Mouse (Mus musculus) T-helper 1 cell (primary cell): ENCODE measurements around the gene Lrrc20.
"Not testable (repeated sequence)": the region's sequence is repeated elsewhere in the genome, so short reads cannot be mapped to it uniquely, and the experiment has no call there.

Source experiments
- in situ Hi-C: fragments of 300-600 bp; cut with MboI, MseI; formaldehyde crosslinking; loops from one replicate; pipeline ENCODE4 v1.15.1; 2025; ENCODE audit warnings: high pct_unique_total_duplicates

Gene Lrrc20

GRCm38 (mm10) chr10:61570181-61570580 is 94.6 kb downstream of the Lrrc20 start:
- in situ Hi-C loops = no loop called here

- in situ Hi-C loops = no loop called here
These were observed 96.5 kb downstream of the Lrrc20 start for GRCm38 (mm10) chr10:61572126-61572525.

DNA sequence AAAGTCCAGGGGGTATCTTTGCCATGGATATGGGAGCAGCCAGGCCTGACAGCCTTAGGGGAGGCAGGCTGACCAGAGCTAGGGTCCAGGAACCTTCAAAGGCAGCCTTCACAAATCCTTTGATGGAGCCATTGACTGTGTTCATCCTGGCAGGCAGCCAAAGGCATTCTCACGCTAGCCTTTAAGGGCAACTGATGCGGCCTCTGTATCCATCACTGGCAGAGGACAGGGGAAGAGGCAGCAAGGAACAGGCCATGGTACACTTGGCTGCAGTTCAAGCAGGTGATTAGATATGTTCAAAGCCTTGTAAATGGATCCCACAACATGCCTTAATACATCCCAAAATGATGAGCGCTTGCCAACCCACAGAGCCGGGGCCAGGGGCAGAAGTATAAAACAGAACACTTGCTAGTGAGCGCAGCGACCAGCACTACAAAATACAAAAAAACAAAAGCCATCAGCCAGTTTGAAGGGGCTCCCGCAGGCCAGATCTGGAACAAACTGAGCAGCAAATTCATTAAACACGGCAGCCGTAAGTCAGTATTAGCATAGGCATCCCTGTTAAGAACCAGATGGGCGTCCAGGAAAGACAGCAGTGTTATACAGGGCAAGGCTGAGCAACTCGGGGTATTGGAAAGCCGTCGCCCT is 100.6 kb downstream of the Lrrc20 start:
- in situ Hi-C loops = no loop called here

DNA sequence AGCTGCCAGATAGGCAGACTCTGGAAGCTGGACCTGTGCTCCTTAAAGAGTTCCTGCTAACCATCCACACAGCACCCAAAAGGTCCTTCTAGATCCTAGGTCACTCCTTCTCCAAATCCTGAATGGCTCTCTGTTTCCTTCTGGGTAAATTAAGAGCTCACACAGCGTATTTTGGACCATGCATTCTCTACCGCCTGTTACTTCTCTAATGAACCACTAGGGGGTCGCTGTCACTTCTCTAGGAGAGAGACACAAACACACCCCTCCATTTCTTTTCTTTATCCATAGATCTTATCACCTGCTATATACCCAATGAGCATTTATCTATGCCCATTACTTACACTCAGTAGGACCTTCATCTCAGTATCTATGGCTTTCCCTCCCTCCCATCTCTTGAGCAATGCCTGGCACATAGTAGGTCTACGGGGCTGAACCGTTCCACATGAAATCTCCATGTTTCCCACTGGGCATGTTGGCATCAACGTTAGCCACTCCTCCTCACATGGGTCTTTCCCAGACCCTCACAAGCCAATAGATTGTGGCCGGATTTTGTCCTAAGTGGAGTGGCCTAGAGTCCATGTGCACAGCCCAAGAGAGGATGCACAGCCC is 111.7 kb downstream of the Lrrc20 start:
- in situ Hi-C loops = no loop called here

GRCm38 (mm10) chr10:61597991-61598390 is 122.4 kb downstream of the Lrrc20 start:
- in situ Hi-C loops = no loop called here

DNA sequence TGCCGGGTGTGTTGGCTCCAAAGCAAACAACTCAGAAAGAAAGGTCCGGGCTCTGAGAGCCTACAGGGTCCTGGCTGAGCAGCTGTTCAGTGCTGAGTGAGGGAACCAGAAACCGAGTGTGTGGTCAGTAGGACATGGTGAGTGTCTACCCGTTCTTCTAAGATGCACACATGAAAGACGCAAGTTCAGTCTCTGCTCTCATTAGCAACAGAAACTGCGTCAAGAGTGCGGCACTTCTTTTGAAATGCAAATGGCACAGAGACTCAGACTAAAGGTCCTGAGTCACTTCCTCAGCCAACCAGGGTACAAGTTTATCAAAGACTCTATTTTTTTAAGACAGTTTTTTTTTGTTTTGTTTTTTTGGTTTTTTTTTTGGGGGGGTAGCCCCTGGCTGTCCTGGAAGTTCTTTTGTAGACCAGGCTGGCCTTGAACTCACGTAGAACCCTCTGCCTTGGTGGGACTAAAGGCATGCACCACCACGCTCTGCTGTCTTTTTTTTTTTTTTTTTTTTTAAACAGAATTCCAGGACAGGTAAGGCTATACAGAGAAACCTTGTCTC is 124.0 kb downstream of the Lrrc20 start:
- in situ Hi-C loops = no loop called here

- in situ Hi-C loops = no loop called here
These were observed 126.9 kb downstream of the Lrrc20 start for GRCm38 (mm10) chr10:61602283-61603033.

GRCm38 (mm10) chr10:61604376-61605065 is 128.9 kb downstream of the Lrrc20 start:
- in situ Hi-C loops = loop anchor here (5.0 kb wide), 1 partner anchor 53 kb away; no protein-coding TSS in a partner anchor

DNA sequence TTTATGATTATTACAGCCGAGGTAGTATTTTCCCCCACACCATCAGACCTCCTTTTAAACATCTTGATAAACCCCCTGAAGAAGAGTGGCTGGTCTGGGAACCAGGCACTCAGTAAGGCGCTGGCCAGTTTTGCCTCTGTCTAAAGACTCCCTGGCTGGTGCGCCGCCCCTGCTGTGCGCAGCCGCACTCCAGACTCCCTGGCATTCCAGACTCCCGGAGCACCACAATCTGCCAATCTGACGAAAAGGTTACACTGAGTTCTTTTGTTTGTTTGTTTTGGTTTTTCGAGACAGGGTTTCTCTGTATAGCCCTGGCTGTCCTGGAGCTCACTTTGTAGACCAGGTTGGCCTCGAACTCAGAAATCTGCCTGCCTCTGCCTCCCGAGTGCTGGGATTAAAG is 129.8 kb downstream of the Lrrc20 start:
- in situ Hi-C loops = loop anchor here (5.0 kb wide), 1 partner anchor 52 kb away; no protein-coding TSS in a partner anchor

GRCm38 (mm10) chr10:61605851-61606250 is 130.2 kb downstream of the Lrrc20 start:
- in situ Hi-C loops = loop anchor here (5.0 kb wide), 1 partner anchor 51 kb away; no protein-coding TSS in a partner anchor

DNA sequence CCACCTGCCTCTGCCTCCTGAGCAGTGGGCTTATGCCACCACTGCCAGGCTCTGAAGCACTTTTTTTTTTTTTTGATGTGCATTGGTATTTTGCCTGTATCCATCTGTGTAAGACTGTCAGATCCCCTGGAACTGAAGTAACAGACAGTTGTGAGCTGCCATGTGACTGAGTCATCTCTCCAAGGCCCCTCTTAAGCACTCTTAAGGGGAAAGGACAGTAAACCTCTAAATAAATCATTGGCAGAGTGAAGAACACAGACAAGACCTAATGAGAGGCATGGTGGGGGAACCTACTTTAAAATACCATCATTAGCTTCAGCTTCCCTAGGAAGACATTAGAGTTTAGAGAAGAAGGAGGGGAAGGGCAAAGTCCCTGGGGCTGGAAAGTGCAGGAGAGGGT is 132.6 kb downstream of the Lrrc20 start:
- in situ Hi-C loops = loop anchor here (5.0 kb wide), 1 partner anchor 49 kb away; no protein-coding TSS in a partner anchor

DNA sequence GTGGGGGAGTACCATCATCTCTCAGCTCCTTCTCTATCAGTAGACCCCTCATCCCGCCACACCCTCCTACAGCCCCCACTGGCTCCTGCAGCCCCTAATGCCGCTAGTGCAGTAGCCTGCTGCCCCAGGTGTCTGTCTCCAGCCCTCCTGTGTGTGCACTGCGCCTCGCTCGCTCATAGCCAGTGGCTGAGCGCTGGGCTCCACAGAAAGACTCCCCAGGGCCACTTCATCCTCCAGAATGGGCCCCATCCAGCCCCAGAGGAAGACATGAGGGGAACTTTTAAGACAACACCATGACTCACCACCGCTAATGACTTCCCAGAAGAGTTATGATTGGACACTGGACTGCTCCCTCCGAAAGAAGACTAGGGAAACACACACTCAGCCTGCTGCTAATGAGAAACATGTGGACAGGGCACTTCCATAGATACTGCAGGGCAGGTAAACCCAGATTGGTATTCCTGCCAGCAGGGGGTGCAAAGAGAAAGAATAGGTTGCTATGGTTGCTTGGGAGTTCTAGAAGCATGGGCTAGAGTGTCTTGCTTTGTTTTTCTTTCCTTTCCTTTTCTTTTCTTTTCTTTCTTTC is 135.1 kb downstream of the Lrrc20 start:
- in situ Hi-C loops = no loop called here

- in situ Hi-C loops = no loop called here
These were observed 138.7 kb downstream of the Lrrc20 start for GRCm38 (mm10) chr10:61614311-61614710.

DNA sequence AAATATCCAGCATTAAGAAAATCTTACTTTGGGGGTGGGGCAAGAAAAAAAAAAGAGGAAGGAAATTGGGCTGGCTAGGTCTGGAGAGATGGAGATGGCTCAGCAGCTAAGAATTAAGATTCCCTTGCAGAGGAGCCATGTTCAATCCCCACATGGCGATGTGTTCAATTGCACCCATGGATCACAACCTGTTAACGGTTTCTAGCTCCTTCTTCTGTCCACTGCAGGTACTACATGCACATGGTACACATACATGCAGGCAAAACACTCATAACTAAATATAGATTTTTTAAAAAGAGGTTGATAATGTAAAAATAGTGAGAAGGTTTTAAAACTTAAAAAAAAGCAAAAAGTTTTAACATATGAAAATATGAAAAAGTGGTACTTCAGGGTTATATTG is 142.9 kb downstream of the Lrrc20 start:
- in situ Hi-C loops = no loop called here

DNA sequence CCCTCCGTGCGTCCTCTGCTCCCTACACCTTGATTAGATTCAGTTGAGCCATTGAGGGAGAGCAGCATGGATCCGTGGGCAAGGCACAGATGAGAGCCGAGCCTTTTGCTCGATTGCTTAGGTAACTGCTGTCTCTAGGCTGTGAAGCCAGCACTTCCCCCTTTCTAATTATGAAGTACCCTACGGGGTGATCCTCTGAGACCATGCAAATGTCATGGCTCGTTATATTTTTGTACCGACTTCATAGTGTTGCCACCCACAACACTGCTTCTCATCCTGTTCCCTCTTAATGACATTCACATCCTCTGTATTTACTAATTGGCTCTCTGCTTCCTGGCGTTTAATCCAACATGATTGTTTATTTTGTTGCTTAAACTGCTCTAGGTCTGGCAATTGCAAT is 146.1 kb downstream of the Lrrc20 start:
- in situ Hi-C loops = no loop called here

- in situ Hi-C loops = not testable (repeated sequence)
These were observed 148.3 kb downstream of the Lrrc20 start for GRCm38 (mm10) chr10:61623874-61624273.

GRCm38 (mm10) chr10:61624771-61625170 is 149.2 kb downstream of the Lrrc20 start:
- in situ Hi-C loops = no loop called here

DNA sequence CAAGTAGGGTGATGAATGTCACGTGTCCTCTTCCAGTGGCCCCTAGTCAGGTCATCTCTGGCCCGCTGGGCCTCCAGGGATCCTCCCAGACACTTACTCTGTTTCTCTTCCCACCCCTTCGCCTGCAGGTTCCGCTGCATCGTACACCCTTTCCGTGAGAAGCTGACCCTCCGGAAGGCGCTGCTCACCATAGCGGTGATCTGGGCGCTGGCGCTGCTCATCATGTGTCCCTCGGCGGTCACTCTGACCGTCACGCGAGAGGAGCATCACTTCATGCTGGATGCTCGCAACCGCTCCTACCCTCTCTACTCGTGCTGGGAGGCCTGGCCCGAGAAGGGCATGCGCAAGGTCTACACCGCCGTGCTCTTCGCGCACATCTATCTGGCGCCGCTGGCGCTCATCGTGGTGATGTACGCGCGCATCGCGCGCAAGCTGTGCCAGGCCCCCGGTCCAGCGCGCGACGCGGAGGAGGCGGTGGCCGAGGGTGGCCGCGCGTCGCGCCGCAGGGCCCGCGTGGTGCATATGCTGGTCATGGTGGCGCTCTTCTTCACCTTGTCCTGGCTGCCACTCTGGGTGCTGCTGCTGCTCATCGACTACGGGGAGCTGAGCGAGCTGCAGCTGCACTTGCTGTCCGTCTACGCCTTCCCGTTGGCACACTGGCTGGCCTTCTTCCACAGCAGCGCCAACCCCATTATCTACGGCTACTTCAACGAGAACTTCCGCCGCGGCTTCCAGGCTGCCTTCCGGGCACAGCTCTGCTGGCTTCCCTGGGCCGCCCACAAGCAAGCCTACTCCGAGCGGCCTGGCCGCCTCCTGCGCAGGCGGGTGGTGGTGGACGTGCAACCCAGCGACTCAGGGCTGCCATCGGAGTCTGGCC is 150.0 kb downstream of the Lrrc20 start:
- in situ Hi-C loops = no loop called here

GRCm38 (mm10) chr10:61626551-61626950 is 150.9 kb downstream of the Lrrc20 start:
- in situ Hi-C loops = no loop called here

DNA sequence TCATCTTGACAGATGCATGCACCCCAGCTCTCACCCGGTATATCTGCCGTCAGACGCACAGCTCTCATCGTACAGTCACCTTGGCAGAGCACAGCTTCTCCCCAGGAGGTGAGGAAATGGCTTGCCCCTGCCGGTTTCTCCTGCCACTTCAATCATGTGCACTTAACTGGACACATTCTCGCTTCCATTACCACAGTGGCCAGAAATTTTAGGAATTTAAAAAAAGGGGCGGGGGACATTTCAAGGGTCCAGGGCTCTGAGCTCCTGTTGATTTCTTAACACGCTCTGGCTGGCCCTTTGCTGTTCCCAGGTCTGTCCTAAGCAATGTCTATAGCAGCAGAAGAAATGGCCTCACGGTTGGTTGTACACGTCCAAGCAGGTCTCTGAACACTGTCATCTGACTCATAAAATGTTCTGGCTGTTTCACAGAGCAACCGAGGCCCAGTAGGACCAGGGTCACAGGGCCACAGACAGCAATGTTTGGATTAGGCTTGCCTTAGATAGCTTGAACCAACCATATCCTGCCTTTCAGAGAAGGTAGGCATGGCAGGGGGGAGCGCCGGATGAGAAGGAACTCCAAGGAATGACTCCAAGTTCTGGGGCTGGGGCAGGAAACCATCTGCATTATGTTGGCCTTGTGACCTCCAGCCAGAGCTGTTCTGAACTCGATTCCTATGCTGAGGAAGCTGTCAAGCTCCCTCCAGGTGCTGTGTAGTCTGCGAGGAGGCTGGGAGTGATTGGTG is 151.8 kb downstream of the Lrrc20 start:
- in situ Hi-C loops = no loop called here
